Mouse (Mus musculus) hindbrain, embryonic 10.5 days (tissue): ENCODE measurements at regions not wholly inside any gene's neighbourhood (a gene's known extent, or its start where the extent isn't known, plus 50 kb on each side); places are given as distances from the start of the nearest gene placed in this dataset.
"Not testable (repeated sequence)": the region's sequence is repeated elsewhere in the genome, so short reads cannot be mapped to it uniquely, and the experiment has no call there.

ENCODE experiments used
- DNase-seq: peaks from one replicate; pipeline ENCODE4 v3.0.0-alpha.2; 2017; ENCODE audit warnings: low spot score
- H3K27ac ChIP-seq: fragments of 300-500 bp; sonication (generic); 2 replicates; pipeline ENCODE4 v1.5.1; 2016; ENCODE audit warnings: mild to moderate bottlenecking, moderate library complexity
- H3K27me3 ChIP-seq: fragments of 300-500 bp; sonication (generic); 2 replicates; pipeline ENCODE4 v1.6.1; 2016; ENCODE audit warnings: mild to moderate bottlenecking; ENCODE audit not compliant: poor library complexity, insufficient read depth, severe bottlenecking
- H3K36me3 ChIP-seq: fragments of 300-500 bp; sonication (generic); 2 replicates; pipeline ENCODE4 v1.6.1; 2016; ENCODE audit warnings: mild to moderate bottlenecking, moderate library complexity
- H3K4me1 ChIP-seq: fragments of 300-500 bp; sonication (generic); replicated peaks from 2 replicates; pipeline ENCODE4 v1.6.1; 2016; ENCODE audit warnings: mild to moderate bottlenecking
- H3K4me3 ChIP-seq: fragments of 300-500 bp; sonication (generic); 2 replicates; pipeline ENCODE4 v1.5.1; 2016; ENCODE audit warnings: mild to moderate bottlenecking, moderate library complexity
- H3K9me3 ChIP-seq: fragments of 300-500 bp; sonication (generic); 2 replicates; pipeline ENCODE4 v1.6.1; 2016; ENCODE audit warnings: mild to moderate bottlenecking, moderate library complexity
- WGBS: fragments of 180-500 bp; shearing (Covaris S2); methylation state at CpG from one replicate; pipeline ENCODE4 v1.1.7; 2016; 5-methylcytosine and 5-hydroxymethylcytosine counted together

DNA sequence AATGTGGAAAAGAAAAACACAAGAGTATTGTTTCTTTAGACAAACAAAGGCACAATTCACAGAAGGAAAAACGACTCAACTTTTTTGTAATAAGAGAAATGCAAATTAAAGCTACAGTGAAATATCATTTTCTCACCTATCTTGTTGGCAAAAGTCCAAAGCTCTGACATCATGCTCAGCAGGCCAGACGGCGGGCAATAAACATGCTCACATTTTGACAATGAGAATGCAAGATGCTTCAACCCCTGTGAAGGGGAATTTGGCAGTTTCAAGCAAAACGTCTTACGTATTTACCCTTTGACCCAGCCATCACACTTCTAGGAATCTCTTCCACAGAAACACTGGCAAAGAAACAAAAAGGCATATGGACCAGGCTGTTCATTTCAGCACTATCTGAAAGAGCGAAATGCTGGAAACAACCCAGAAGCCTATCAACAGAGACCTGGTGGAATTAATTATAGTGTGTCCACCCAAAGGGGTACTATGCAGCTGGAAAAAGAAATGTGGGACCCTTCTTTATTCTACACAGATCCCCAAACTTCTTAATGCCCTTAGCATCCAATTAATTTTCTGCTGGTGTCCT is 203.4 kb upstream of the 2610301B20Rik start:
- Histone ChIP-seq H3K4me3 (no peak overlapping the region), H3K4me1 (no peaks in the 10 kb centered on the region), H3K9me3 (no peaks in the 10 kb centered on the region), H3K36me3 (no peaks in the 10 kb centered on the region), H3K27me3 (no peaks in the 10 kb centered on the region), H3K27ac (no peak overlapping the region)
- DNase-seq = no peak
- 81% methylated on average over 6 of the region's 6 CpGs for WGBS

DNA sequence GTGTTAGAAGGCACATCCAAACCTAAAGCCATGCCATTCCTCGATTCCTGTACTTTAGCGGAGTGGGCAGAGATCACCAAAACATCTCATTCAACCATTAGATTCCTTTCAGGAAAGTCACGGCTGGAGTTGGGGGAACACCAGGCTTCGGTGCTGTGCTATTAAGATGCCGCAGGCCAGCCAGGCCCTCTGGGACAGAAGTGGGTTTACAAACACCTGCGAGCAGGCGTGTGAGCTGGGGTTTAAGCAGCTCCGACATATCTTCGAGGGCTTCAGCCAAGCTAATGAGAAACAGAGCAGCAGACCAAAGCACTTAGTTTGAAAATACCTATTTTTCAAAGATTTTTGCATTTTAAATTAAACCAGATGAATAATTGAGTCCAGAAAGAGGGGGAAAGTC is 183.2 kb upstream of the 2610301B20Rik start:
- no peak overlapping the region for H3K27ac ChIP-seq
- H3K9me3 ChIP-seq = peaks cover 4% of the 10 kb centered on the region; the same call in 1 of the 2 replicates
- 75% methylated on average over 9 of the region's 9 CpGs for WGBS
- no peak for DNase-seq
- H3K4me1 ChIP-seq = no peaks in the 10 kb centered on the region
- H3K36me3 ChIP-seq = no peaks in the 10 kb centered on the region
- H3K4me3 ChIP-seq = no peak overlapping the region
- 0 out of 2 replicates have a peak, but pooled peaks cover 3% of the 10 kb centered on the region for H3K27me3 ChIP-seq

DNA sequence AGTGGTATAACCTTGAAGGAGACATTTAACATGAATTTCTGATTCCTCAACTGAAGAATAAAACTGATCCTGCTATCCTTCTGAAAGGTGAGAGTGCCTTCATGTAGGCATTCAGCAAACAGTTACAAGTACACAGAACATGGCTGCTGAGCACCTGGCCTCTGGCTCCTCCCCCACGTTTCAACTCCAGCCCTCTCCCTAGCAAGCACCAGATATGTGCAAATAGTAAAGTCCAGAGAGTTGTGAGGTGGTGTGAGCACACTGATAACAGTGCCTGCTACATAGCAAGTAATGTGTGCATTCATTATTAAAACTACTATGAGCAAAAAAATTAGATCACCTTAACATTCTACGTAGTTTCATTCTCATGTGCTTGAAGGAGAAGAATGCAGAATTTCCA is 181.4 kb upstream of the 2610301B20Rik start:
- H3K9me3 ChIP-seq = peaks cover 4% of the 10 kb centered on the region; the same call in 1 of the 2 replicates

DNA sequence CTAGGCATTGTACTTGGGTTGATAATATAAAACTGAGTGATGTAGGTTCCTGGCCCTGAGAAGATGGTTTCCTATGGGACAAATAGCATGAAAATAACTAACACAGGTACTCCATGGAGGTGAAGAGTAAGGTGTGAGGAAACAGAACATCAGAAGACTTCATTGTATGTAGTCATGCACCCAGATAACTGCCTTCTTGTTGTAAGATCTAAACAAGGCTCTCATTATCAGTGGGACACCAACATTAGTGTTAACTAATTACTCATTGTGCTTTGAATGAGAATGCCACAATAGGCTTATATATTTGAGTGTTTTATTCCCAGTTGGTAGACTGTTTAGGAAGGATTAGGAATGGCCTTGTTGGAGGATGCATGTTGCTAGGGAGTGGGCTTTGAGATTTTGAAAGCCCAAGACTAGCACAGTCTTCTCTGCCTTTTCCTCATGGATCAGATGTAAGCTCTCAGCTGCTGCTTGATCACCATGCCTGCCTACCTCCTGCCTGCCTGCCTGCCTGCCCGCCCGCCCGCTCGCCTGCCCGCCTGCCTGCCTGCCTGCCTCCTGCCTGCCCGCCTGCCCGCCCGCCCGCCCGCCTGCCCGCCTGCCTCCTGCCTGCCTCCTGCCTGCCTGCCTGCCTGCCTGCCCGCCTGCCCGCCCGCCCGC is 180.7 kb upstream of the 2610301B20Rik start:
- peak; percentile 6 for DNase-seq
- H3K27ac ChIP-seq = peak overlapping the region; percentile 29; the same call in 1 of the 2 replicates
- peaks cover 4% of the 10 kb centered on the region; the same call in 1 of the 2 replicates for H3K9me3 ChIP-seq
- WGBS = 32% methylated on average over 5 of the region's 15 CpGs
- H3K36me3 ChIP-seq = no peaks in the 10 kb centered on the region
- H3K27me3 ChIP-seq = 0 out of 2 replicates have a peak, but pooled peaks cover 3% of the 10 kb centered on the region
- H3K4me3 ChIP-seq = peak overlapping the region; percentile 47
- no peaks in the 10 kb centered on the region for H3K4me1 ChIP-seq

More for the DNA sequence above, 181.4 kb upstream of the 2610301B20Rik start:
- Histone ChIP-seq H3K4me3 (no peak overlapping the region), H3K36me3 (no peaks in the 10 kb centered on the region), H3K27ac (no peak overlapping the region), H3K4me1 (no peaks in the 10 kb centered on the region), H3K27me3 (0 out of 2 replicates have a peak, but pooled peaks cover 3% of the 10 kb centered on the region)
- DNase-seq = no peak
- 82% methylated on average over 2 of the region's 2 CpGs for WGBS

DNA sequence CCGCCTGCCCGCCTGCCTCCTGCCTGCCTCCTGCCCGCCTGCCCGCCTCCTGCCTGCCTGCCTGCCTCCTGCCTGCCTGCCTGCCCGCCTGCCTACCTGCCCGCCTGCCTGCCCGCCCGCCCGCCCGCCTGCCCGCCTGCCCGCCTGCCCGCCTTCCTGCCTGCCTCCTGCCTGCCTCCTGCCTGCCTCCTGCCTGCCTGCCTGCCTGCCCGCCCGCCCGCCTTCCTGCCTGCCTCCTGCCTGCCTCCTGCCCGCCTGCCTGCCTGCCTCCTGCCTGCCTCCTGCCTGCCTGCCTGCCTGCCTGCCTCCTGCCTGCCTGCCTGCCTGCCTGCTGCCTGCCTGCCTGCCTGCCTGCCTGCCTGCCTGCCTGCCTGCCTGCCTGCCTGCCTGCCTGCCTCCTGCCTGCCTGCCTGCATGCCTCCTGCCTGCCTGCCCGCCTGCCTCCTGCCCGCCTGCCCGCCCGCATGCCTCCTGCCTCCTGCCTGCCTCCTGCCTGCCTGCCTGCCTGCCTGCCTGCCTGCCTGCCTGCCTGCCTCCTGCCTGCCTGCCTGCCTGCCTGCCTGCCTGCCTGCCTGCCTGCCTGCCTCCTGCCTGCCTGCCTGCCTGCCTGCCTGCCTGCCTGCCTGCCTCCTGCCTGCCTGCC is 180.1 kb upstream of the 2610301B20Rik start:
- WGBS = 47% methylated on average over 16 of the region's 21 CpGs
- H3K9me3 ChIP-seq, H3K4me1 ChIP-seq, H3K27me3 ChIP-seq, H3K36me3 ChIP-seq: not testable (repeated sequence)
- peak; percentile 34 for DNase-seq
- H3K27ac ChIP-seq = peak overlapping the region; percentile 29; the same call in 1 of the 2 replicates
- H3K4me3 ChIP-seq = peak overlapping the region; percentile 47

DNA sequence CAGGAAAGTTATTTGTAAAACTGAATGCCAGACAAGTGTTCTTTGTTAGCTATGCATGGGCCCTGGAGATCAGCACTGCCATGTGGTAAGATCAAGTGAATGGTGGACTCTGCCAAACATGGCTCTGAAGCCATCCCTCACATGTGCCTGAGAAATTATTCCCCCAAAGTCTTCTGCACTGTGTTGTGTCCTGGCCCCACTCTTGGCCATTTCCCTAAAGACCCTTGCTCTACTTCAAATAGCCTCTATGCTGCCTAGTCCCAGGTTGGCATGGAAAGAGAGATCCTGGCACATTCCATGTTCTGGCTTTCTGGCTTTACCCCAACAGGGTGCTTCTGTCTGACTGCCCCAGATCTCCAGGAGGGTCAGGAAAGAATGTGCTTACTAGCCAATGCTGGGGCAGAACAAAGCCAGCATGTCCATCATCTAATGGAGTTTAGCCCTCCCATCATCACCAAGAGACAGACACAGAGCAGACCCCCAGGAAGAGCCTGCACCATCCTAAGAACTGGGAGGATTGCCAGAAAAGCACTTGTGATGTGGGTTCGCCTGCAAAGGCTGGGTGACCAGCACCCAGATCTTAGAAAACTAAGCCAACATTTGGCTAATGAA is 177.0 kb upstream of the 2610301B20Rik start:
- DNase-seq = no peak
- Histone ChIP-seq H3K27me3 (0 out of 2 replicates have a peak, but pooled peaks cover 3% of the 10 kb centered on the region), H3K36me3 (no peaks in the 10 kb centered on the region), H3K27ac (no peak overlapping the region), H3K4me3 (no peak overlapping the region), H3K4me1 (no peaks in the 10 kb centered on the region), H3K9me3 (peaks cover 4% of the 10 kb centered on the region; the same call in 1 of the 2 replicates)
- WGBS = 85% methylated on average over 1 of the region's 1 CpGs

DNA sequence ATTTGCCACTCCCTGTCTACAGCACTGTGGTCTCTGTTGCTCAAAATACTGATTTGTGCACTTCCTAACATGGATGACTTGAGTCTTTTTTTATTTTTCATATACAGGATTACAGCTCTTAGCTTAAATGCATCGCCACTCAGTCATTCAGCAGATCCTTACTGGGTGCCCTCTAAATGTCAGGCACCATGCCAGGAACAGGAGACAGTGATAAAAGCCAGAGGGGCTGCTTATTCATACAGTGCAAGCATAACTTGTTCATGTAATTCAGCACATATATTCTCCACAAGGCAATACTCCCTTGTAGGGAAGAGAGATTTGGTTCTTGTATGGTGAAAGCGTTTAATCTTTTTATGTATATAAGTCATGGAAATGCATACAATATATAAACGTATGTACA is 175.7 kb upstream of the 2610301B20Rik start:
- no peak for DNase-seq
- Histone ChIP-seq H3K27ac (no peak overlapping the region), H3K27me3 (no peaks in the 10 kb centered on the region), H3K4me3 (no peak overlapping the region), H3K36me3 (no peaks in the 10 kb centered on the region), H3K9me3 (peaks cover 4% of the 10 kb centered on the region; the same call in 1 of the 2 replicates), H3K4me1 (no peaks in the 10 kb centered on the region)
- 90% methylated on average over 3 of the region's 3 CpGs for WGBS

DNA sequence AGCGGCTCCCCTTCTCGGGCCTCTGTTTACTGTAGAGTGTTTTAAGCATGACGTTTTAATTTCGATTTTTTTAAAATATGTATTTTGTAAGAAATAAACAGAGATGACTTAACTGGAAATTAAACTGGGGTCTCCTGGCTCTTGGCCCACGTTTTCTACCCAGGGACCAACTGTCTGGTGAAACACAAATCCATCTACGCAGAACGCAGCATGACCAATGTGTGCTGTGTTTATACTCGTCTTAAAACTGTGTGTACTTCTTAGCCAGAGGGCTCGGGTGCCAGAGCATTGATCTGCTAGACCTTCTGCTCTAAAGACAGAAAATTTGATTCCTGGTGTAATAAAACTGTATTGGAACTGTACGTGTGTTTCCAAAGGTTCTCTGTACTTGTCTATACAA is 172.8 kb upstream of the 2610301B20Rik start:
- 89% methylated on average over 10 of the region's 10 CpGs for WGBS
- no peaks in the 10 kb centered on the region for H3K36me3 ChIP-seq
- H3K9me3 ChIP-seq = no peaks in the 10 kb centered on the region
- no peaks in the 10 kb centered on the region for H3K4me1 ChIP-seq
- H3K27ac ChIP-seq = no peak overlapping the region
- no peaks in the 10 kb centered on the region for H3K27me3 ChIP-seq
- DNase-seq = no peak
- no peak overlapping the region for H3K4me3 ChIP-seq

DNA sequence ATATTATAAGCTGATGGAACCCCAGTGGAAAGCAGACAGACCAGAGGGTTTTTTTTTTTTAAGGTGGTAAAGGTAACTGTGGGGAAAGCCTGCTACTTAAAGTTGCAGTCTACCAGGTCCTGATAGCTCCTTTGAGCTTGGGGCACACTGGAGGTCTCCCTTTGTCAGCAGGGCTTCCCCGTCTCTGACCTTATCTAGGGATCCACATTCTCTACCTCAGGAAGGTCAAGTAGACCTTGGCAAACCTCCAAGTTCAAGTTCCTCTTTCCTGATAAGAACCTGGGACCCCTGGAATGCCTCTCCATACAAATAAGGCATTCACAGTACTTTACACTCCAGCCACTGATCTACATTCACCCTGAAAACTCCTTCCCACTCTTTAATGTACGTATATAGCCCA is 171.1 kb upstream of the 2610301B20Rik start:
- 84% methylated on average over 2 of the region's 2 CpGs for WGBS
- no peaks in the 10 kb centered on the region for H3K27me3 ChIP-seq
- no peaks in the 10 kb centered on the region for H3K9me3 ChIP-seq
- no peaks in the 10 kb centered on the region for H3K36me3 ChIP-seq
- H3K4me3 ChIP-seq = no peak overlapping the region
- no peak for DNase-seq
- H3K4me1 ChIP-seq = no peaks in the 10 kb centered on the region
- H3K27ac ChIP-seq = no peak overlapping the region

DNA sequence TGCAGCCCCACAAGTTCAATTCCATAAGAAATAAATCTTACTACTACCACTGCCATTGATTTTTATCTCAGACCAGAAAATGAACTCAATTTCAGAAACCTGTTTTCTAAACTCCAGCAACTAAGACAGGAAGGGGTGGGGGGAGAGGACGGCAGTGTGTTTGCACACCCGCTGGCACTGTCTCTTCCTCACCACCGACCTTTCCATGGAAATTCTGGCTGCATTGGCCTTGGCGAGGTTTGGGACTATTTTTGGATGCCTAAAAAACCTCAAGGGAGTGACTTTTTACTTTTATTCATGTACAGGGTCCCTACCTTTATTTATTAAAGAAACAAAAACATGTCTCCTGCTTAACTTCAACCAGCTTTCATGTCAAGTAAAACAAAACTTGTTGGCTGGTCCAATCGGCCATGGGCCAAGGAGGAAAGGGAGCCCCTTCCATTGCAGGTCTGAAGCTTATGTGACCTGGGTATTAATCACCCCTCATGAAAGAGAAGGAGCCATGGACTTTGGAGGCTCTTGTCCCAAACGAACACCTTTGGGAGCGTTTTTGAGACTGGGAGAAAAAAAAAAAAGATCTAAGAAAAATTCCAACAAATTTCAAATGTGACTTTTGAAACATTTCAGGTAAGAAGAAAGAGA is 167.2 kb upstream of the 2610301B20Rik start:
- Histone ChIP-seq H3K27ac (no peak overlapping the region), H3K4me3 (no peak overlapping the region), H3K4me1 (no peaks in the 10 kb centered on the region), H3K27me3 (no peaks in the 10 kb centered on the region), H3K36me3 (no peaks in the 10 kb centered on the region), H3K9me3 (no peaks in the 10 kb centered on the region)
- no peak for DNase-seq
- WGBS = 72% methylated on average over 7 of the region's 7 CpGs

DNA sequence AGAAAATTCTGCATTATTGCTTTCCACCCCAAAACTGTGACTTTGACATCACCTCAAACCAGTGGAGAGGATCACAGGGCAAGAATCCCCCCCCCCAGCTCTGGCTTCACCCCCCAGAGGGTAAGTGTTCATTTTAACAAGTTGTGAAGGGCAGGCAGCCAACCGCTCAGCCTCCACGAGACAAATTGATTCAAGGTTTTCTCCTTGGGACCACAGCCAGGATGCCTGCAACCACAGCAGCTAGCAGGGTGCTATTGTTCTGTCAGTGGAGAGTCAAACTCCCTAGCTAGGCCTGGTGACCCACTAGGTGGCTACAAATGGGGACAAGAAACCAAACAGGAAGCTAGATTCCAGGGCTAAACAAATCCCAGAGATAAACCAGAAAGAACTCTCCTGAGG is 166.6 kb upstream of the 2610301B20Rik start:
- H3K27me3 ChIP-seq = no peaks in the 10 kb centered on the region
- 38% methylated on average over 2 of the region's 2 CpGs for WGBS

DNA sequence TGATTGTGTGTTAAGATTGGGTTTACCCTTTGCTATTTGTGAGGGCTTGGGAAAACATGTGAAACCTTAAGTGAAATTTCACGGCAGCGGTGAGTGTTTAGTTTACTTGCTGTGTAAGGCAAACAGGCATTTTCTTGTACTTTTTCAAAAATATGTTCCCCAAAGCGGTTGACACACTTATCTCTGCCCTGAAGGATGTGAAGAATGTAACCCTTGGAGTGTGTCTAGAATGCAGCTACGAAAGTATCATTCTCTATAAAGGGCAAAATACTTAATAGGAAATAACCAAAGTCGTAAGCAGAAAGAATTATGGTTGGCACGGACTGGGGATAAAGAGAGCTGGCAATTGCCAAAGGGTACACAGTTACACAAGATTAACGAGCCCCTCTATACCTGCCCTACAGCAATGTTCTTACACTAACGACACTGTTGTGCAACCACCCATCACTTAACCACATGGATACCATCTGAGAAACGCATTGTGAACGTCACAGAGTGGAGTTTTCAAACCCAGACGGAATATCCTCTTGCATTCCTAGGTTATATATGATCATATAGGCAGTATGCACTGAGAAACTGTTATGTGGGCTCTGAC is 162.3 kb upstream of the 2610301B20Rik start:
- H3K9me3 ChIP-seq = no peaks in the 10 kb centered on the region
- no peaks in the 10 kb centered on the region for H3K36me3 ChIP-seq
- H3K27me3 ChIP-seq = no peaks in the 10 kb centered on the region
- WGBS = 89% methylated on average over 11 of the region's 11 CpGs
- no peak overlapping the region for H3K4me3 ChIP-seq
- no peaks in the 10 kb centered on the region for H3K4me1 ChIP-seq
- no peak overlapping the region for H3K27ac ChIP-seq
- no peak for DNase-seq

More for the DNA sequence above, 166.6 kb upstream of the 2610301B20Rik start:
- H3K4me1 ChIP-seq = no peaks in the 10 kb centered on the region
- DNase-seq = no peak
- no peaks in the 10 kb centered on the region for H3K36me3 ChIP-seq
- H3K9me3 ChIP-seq = no peaks in the 10 kb centered on the region
- no peak overlapping the region for H3K4me3 ChIP-seq
- no peak overlapping the region for H3K27ac ChIP-seq
